Mouse (Mus musculus): Measurements from ENCODE around the gene Cacna2d2.

- TF ChIP-seq POLR2A (IDR thresholded peaks at IDR 0.05; ENCODE audit: borderline replicate concordance, low read depth, low read length) = no peak
- no peak for TF ChIP-seq CTCF (IDR thresholded peaks at IDR 0.05; ENCODE audit: low read depth, low read length)
Measured at GRCm38 (mm10) chr9:107547957-107548356, 148.5 kb downstream of the Cacna2d2 start.
